Mouse (Mus musculus) CD4-positive helper T cell, adult 2 months (primary cell): ENCODE data around the gene Usp47.
A peak's percentile ranks its signal among the peaks of the same experiment; 100 is the strongest.

ENCODE experiments used
- DNase-seq: peaks from one replicate; pipeline ENCODE4 v3.0.0-alpha.2; 2012; ENCODE audit warnings: low read depth, missing footprints, low spot score

The Usp47 gene

GRCm38 (mm10) chr7:112023150-112023600 lies at the start of gene Usp47:
TSS of gene Usp47 (plus strand) at chr7:112023504.
- peak; percentile 91 for DNase-seq

GRCm38 (mm10) chr7:111976401-111976800 lies 46.9 kb upstream of the Usp47 start:
- DNase-seq, result no peak

- DNase-seq, result no peak
Measured at GRCm38 (mm10) chr7:111977871-111978270, 45.4 kb upstream of the Usp47 start.

- no peak for DNase-seq
Measured at GRCm38 (mm10) chr7:111982296-111982695, 41.0 kb upstream of the Usp47 start.

GRCm38 (mm10) chr7:111984530-111984929 lies 38.8 kb upstream of the Usp47 start:
- DNase-seq, result no peak

GRCm38 (mm10) chr7:111985266-111985665 lies 38.0 kb upstream of the Usp47 start:
- DNase-seq, result no peak

- DNase-seq, result no peak
Measured at GRCm38 (mm10) chr7:111986906-111987305, 36.4 kb upstream of the Usp47 start.

GRCm38 (mm10) chr7:111997441-111997840 lies 25.9 kb upstream of the Usp47 start:
- DNase-seq, result no peak

GRCm38 (mm10) chr7:111998446-111999004 lies 24.8 kb upstream of the Usp47 start:
- DNase-seq, result no peak

DNA sequence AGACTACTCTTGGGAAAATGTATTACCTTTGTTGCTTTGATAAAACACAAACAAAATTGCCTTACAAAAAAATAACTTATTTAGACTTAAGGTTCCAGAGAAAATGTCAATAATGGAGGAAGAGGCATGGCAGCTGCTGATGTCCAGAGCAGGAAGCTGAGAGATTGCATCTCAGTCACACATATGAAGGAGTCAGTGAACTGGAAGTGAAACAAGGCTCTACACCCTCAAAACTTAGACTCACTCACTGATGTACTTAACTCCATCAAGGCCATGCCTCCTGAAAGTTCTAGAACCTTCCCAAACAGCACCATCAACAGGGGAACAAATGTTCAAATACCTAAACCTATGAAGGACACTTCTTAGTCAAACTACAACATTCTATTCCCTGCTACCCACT lies 23.9 kb upstream of the Usp47 start:
- no peak for DNase-seq

DNA sequence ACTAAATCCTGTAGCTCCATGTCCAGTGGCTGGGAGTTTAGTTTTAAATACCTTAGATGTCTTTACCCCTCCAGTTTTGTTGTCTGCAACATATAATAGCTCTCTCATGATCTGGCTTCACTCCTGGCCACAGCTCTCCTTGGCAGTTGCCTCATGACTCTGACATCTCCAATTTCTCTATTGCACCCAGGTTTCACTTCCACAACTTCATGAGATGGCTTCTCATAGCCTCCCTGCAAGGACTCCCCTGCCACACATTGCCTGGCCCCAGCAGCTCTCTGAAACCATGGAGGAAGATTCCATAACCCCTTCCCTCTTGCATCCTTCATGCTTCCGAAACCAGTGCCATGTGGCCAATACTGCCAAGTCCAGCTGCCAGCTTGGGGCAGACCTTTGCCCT lies 23.1 kb upstream of the Usp47 start:
- DNase-seq, result no peak

GRCm38 (mm10) chr7:112010511-112010910 lies 12.8 kb upstream of the Usp47 start:
- DNase-seq, result no peak

DNA sequence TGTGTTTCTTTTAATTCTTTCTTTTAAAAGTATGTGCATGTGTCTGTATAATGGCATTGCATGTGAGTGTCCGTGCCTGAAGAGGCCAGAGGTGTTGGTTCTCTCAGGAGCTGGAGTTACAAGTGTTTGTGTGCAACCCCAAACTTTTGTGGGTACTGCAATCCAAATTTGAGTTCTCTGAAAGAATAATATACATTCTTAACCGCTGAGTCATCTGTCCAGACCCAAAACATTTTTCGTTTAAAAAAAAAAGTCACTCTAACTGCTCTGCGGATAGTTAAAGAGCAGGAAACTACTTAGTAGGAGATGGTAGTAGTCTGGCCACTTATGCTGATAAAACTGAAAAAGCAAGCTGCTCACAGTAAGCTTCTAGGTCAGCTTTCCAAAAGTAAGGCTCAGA lies 12.3 kb upstream of the Usp47 start:
- DNase-seq, result no peak

- DNase-seq, result no peak
Measured at GRCm38 (mm10) chr7:112012102-112012501, 11.2 kb upstream of the Usp47 start.

DNA sequence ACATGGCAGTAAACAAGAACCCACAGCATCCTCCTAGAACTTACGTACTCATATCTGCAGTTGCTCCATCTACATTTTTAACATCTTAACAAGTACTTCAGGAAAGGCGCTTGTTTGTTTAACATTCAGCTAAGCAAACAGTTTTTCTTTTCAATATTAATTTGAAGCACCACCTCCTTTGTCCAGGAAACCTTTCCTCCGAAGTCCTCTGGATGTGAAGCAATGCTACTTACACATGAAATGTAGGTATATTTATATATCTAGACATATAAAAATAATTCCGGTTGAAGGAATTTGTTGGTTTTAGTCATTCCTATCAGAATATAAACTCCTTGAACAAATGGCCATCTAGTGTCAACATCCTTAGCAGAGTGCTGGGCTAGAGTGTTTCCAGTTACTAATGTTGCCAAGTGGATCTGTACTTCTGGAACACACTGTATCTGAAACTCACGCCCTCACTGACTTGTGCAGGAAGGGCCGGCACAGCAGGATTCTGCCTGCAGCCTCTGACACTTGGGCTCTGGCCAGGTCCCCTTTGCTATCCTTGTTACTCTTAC lies 10.6 kb upstream of the Usp47 start:
- DNase-seq, result no peak

GRCm38 (mm10) chr7:112014148-112014547 lies 9.2 kb upstream of the Usp47 start:
- no peak for DNase-seq

DNA sequence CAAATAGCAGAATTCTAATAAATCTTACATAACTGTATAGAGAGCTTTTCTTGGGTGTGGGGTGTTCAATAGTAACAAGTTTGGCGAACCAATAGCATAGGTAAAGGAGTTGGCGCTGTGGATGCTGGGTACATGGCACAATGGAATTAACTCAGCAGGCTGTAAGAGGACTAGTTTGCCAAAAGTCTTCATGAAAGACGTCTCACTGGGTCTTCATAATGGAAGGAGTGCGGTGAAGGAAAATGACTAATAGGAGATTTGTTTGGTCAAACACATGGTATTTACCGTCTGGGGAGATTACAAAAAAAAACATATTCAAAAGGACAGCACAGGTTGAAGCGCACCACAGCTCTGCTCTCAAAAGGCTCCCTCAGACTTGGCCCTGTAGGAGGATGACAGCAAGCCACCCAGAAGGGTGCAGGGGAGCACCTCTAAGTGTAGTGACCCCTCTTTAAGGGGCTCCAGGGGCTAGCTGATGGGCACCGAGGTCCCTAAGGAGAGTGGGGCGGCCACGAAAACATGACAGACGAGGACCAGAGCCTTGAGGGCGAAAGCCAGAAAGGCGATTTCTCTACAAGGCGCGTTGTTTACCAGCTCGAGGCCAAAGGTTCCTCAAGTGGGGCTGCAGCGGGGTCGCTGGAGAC lies 676 bp upstream of the Usp47 start:
- DNase-seq, result no peak

DNA sequence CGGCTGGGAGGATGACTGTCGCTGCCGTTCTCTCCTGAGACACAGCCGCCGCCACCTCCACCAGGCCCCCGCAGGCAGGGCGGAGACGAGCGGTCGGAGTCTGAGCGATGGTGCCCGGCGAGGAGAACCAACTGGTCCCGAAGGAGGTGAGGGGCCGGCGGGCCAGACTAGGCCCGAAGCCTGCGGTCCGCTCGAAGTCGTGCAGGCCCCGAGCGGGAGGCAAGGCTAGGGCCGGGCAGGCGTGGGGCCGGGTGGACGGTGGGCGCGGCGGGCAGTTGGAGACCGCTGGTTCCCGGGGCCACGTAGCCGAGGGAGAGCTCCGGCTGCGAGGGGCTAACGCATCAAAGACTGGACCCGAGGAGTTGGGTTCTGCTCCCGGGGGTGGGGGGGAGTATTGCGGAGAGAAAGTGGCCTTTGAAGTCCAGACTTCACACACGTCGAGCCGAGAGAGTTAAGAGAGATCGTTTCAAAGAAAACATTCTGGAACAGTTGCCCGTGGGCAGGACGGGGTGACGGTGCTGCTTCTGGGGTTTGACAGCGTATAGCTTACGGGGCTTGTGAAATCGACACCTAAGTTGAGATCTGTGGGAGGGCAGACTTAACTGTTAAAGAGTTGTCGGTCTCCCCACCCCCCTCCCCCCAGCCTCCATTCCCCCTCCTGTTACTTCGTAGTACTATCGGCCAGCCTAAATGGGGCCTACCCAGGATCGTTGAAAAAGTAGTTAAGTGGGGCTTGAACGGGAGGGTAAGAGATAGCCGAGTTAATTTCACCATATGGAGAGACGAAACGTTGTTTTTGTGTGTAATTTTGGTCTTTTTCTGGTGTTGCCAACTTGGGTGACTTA lies 519 bp downstream of the Usp47 start:
- DNase-seq, result peak; percentile 74

DNA sequence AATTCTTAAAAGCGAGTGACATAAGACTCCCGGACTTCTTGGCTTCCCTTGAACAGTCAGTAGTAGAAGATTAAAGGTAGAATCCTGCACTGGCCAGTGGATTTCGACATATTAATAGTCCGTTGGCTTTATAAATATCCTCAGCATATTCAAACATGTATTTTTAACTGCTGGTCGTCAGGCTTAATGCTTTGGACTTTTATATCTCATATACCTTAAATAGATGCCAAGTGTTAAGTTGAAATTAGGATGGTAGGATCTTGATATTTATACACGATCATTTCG lies 1.1 kb downstream of the Usp47 start:
- no peak for DNase-seq

- DNase-seq, result peak; percentile 6
Measured at GRCm38 (mm10) chr7:112024856-112025255, 1.6 kb downstream of the Usp47 start.

GRCm38 (mm10) chr7:112030594-112030993 lies 7.3 kb downstream of the Usp47 start:
- DNase-seq, result no peak

- DNase-seq, result no peak
Measured at GRCm38 (mm10) chr7:112035804-112036203, 12.5 kb downstream of the Usp47 start.

GRCm38 (mm10) chr7:112036636-112037035 lies 13.3 kb downstream of the Usp47 start:
- DNase-seq, result no peak
